Mouse (Mus musculus) bone marrow macrophage, adult 2 months (primary cell): ENCODE data around the gene Nprl2. TPM values are rescaled to one million over a fixed set of nuclear protein-coding genes. Genes with fewer than 3 reads are reported as not detected.

Source experiments
- H3K27ac ChIP-seq: 2 replicates; pipeline ENCODE4 v1.5.1; 2012; ENCODE audit warnings: low read depth, low read length; ENCODE audit not compliant: insufficient read depth
- H3K4me1 ChIP-seq: 2 replicates; pipeline ENCODE4 v1.6.1; 2012; ENCODE audit warnings: low read length; ENCODE audit not compliant: control insufficient read depth, insufficient read depth
- H3K4me3 ChIP-seq: 2 replicates; pipeline ENCODE4 v1.5.1; 2012; ENCODE audit warnings: mild to moderate bottlenecking, low read length, moderate library complexity; ENCODE audit not compliant: insufficient read depth
- CTCF ChIP-seq: IDR thresholded peaks from 2 replicates; pipeline ENCODE4 v1.5.1; 2012; ENCODE audit warnings: low read depth, mild to moderate bottlenecking, low read length, moderate library complexity
- POLR2A ChIP-seq: IDR thresholded peaks from 2 replicates; pipeline ENCODE4 v1.6.1; 2012; ENCODE audit warnings: mild to moderate bottlenecking, low read depth, low read length, borderline replicate concordance
- polyA plus RNA-seq: library from polyadenylated mRNA; stranded (reverse); fragments of >200 nt; gene quantifications from 2 replicates; pipeline ENCODE4 v1.2.4, GENCODE M21; 2012; ENCODE audit not compliant: missing spikeins, insufficient read depth, insufficient read length

The Nprl2 gene
- polyA plus RNA-seq, 1 experiment = 22.5 TPM

DNA sequence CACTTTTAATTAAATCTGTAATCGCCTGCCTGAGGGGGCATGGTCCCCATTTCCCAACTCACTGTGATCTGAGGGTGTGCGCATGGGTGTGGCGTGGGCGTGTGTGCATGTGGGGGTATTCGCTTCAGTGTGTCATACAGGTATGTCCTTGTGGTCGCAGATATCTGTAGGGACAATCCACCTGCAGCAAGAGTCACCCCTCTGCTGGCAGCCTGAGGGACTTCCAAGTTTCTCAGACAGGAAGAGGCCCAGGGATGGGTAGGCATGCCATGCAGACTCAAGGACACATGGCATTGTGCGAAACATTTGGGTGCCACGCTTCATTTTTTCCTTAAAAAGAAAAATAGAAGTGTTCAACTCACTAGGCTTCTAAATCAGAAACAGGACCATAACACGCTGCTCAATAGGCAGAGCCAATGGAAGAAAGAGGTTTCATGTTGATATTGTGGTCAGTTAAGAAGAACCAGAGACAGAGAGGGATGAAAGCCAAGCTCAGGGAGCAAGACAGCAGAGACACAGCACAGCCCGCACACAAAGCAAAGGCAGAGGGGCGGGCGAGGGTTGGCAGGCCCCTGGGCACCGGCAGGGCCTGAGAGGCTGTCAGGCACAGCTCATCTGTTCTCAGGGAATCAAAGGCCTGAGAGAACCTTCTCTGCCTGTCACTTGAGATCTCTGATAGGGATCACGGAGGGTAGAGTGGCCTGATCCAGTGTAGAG is 31.5 kb upstream of the Nprl2 start:
- Histone ChIP-seq H3K4me1 (no peaks in the 10 kb centered on the region), H3K27ac (no peak overlapping the region), H3K4me3 (no peak overlapping the region)
- TF ChIP-seq CTCF = no peak
- no peak for TF ChIP-seq POLR2A

- Histone ChIP-seq H3K4me1 (no peaks in the 10 kb centered on the region), H3K4me3 (no peak overlapping the region), H3K27ac (no peak overlapping the region)
- TF ChIP-seq POLR2A = no peak
- TF ChIP-seq CTCF = no peak
Measured at GRCm38 (mm10) chr9:107511436-107511835, 30.6 kb upstream of the Nprl2 start.

DNA sequence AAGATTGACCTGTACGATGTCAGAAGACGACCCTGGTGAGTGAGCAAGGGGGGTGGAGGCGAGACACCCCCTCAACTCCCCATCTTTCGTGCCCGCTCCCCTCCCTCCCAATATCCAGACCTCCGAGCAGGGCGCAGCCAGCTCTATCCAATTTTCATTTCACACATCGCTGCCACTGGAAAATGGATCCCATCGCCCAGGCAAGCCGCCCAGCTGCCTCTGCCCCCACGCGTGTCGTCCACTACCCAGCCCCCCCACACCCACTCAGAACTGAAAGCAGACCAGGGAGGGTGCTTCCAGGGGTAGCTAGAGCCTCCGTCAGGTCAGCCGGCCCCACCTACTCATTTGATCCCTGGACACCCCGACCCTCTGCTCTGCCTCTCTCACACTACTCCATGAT is 29.7 kb upstream of the Nprl2 start:
- no peaks in the 10 kb centered on the region for H3K4me1 ChIP-seq
- H3K4me3 ChIP-seq = no peak overlapping the region
- TF ChIP-seq CTCF = no peak
- TF ChIP-seq POLR2A = no peak
- no peak overlapping the region for H3K27ac ChIP-seq

DNA sequence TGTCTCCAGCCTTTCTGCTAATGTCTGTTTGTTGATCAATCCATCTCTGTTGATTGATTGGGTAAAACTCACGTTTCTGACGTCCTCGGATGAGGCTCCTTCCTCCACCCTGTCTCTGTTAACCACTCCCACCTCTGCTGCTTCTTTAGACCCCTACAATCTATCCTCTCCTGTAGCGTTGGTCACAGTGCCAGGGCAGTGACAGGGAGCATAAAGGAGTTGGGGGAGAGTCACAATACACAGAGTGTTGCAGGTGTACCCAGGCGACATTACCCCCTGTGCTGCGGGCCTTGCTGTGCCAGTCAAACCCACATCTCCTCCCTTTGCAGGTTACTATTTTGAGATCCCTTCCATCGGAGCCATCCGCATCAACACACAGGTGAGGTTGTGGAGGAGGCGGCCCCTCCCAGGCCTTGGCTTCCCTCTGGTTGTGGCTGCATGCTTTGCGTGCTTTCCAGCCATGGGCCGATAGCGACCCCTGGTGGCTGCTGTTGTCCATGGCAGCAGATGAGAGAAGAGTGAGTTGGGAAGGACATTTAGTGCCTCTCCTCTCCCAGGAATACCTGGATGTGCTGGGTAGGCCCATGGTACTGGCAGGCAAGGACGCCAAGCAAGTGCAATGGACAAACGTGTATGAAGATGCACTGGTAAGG is 27.6 kb upstream of the Nprl2 start:
- Histone ChIP-seq H3K4me1 (no peaks in the 10 kb centered on the region), H3K27ac (no peak overlapping the region), H3K4me3 (no peak overlapping the region)
- TF ChIP-seq POLR2A (no peak), CTCF (peak; percentile 89)

GRCm38 (mm10) chr9:107520331-107520730 is 21.7 kb upstream of the Nprl2 start:
- TF ChIP-seq POLR2A = no peak
- no peak for TF ChIP-seq CTCF

GRCm38 (mm10) chr9:107521190-107521589 is 20.8 kb upstream of the Nprl2 start:
- Histone ChIP-seq H3K4me1 (no peaks in the 10 kb centered on the region), H3K4me3 (no peak overlapping the region), H3K27ac (no peak overlapping the region)
- no peak for TF ChIP-seq CTCF
- TF ChIP-seq POLR2A = no peak

More at GRCm38 (mm10) chr9:107520331-107520730, 21.7 kb upstream of the Nprl2 start:
- no peaks in the 10 kb centered on the region for H3K4me1 ChIP-seq
- no peak overlapping the region for H3K27ac ChIP-seq
- H3K4me3 ChIP-seq = no peak overlapping the region

- no peak overlapping the region for H3K4me3 ChIP-seq
- no peak for TF ChIP-seq CTCF
- no peak for TF ChIP-seq POLR2A
- no peaks in the 10 kb centered on the region for H3K4me1 ChIP-seq
- H3K27ac ChIP-seq = no peak overlapping the region
Measured at GRCm38 (mm10) chr9:107521711-107522399, 20.2 kb upstream of the Nprl2 start.

GRCm38 (mm10) chr9:107522400-107522711 is 19.7 kb upstream of the Nprl2 start:
- Histone ChIP-seq H3K4me1 (no peaks in the 10 kb centered on the region), H3K27ac (no peak overlapping the region), H3K4me3 (no peak overlapping the region)
- TF ChIP-seq CTCF (no peak), POLR2A (no peak)

GRCm38 (mm10) chr9:107526198-107527026 is 15.6 kb upstream of the Nprl2 start:
- Histone ChIP-seq H3K4me3 (peak overlapping the region; percentile 20), H3K27ac (no peak overlapping the region), H3K4me1 (no peaks in the 10 kb centered on the region)
- TF ChIP-seq CTCF = no peak
